In the genomic region with DNA sequence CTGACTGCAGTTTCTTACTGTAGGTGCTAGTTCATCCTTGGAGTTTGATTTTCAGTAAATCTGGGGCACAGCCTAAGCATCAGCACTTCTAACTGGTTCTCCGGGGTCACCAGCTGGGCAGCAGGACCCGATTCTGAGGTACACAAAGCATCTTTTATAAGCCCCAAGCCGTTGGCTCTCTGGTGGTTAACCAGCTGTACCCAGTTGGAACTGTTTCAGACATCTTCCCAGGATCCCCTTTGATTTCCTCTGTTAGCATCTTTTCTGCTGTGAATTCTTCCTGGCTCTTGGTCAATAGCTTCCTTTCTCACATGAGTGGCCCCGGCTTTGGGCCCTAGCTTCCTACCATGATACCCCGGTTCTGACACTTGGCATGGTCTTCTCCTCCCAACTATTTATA, we compare ENCODE assay signal across 26 mouse cellular contexts. TPM values are rescaled to one million over a fixed set of nuclear protein-coding genes. Genes with fewer than 3 reads are reported as not detected.
DNase-seq lines count a peak whose midpoint lies in the region; ATAC-seq lines count a peak whose summit lies in the region.
"Had no signal": no experiment of that assay in that cellular context is flagged by ENCODE, and none has a peak within 500 bp of the region (broad histone marks: within the 10 kb centered on the region; RNA-seq: fewer than 3 reads in every experiment).

No protein-coding gene starts in this region.

- 56% methylated on average over 5 of the region's 5 CpGs for WGBS in hindbrain, embryonic 14.5 days
- 86% methylated on average over 5 of the region's 5 CpGs for WGBS in hindbrain, embryonic 11.5 days

- no peak overlapping the region for H3K27ac ChIP-seq in hindbrain, embryonic 14.5 days
- no peak overlapping the region for H3K27ac ChIP-seq in hindbrain, embryonic 11.5 days (ENCODE audit: low read depth, low read length)
- H3K27ac ChIP-seq: embryonic facial prominence, embryonic 15.5 days; heart, adult 2 months; heart, embryonic 15.5 days; kidney, embryonic 15.5 days; liver, embryonic 12.5 days had no signal

- DNase-seq in hindbrain, embryonic 14.5 days (ENCODE audit: low spot score), result peak; percentile 25
- DNase-seq in hindbrain, embryonic 11.5 days (ENCODE audit: low spot score), result no peak
- peak; percentile 68 for DNase-seq in left cerebral cortex, postnatal 4 days
- no peak for DNase-seq in left cerebral cortex, adult 11 months (ENCODE audit: low spot score)
- DNase-seq in Muller cell, postnatal 12 days (ENCODE audit: inconsistent ontology term), result peak; percentile 81
- DNase-seq in brain, adult 2 months (ENCODE audit: low read depth, low spot score), result peak; percentile 52
- no peak for DNase-seq in adrenal gland, adult 18-20 months (ENCODE audit: low spot score in 2 of 2)
- DNase-seq: adrenal gland, adult 8-10 months; cerebellum, postnatal 25 days; gastrocnemius, postnatal 14 days; heart, adult 2 months; heart, postnatal 4 days; kidney, postnatal 4 days; lung, embryonic 14.5 days; lung, postnatal 36 days; thymus, postnatal 25 days had no signal

- no peak for ATAC-seq in hindbrain, embryonic 14.5 days (ENCODE audit: low FRiP score)
- no peak for ATAC-seq in hindbrain, embryonic 11.5 days (ENCODE audit: low FRiP score)
- ATAC-seq: intestine, embryonic 16.5 days; liver, embryonic 12.5 days had no signal

- H3K9me3 ChIP-seq in hindbrain, embryonic 14.5 days (ENCODE audit: control insufficient read depth, low read length), result no peaks in the 10 kb centered on the region
- no peaks in the 10 kb centered on the region for H3K9me3 ChIP-seq in hindbrain, embryonic 11.5 days (ENCODE audit: control insufficient read depth, low read length)
- H3K9me3 ChIP-seq: embryonic facial prominence, embryonic 15.5 days; heart, embryonic 15.5 days; kidney, embryonic 15.5 days; liver, embryonic 12.5 days had no signal

- no peaks in the 10 kb centered on the region for H3K27me3 ChIP-seq in hindbrain, embryonic 14.5 days (ENCODE audit: control insufficient read depth, insufficient read depth, low read length)
- no peaks in the 10 kb centered on the region for H3K27me3 ChIP-seq in hindbrain, embryonic 11.5 days (ENCODE audit: control insufficient read depth, insufficient read depth, low read length)
- H3K27me3 ChIP-seq: embryonic facial prominence, embryonic 15.5 days; heart, embryonic 15.5 days; kidney, embryonic 15.5 days; liver, embryonic 12.5 days had no signal

- H3K4me3 ChIP-seq in hindbrain, embryonic 14.5 days (replicated peaks; ENCODE audit: low read length), result no peak overlapping the region
- no peak overlapping the region for H3K4me3 ChIP-seq in hindbrain, embryonic 11.5 days (ENCODE audit: low read depth, low read length)
- H3K4me3 ChIP-seq: embryonic facial prominence, embryonic 15.5 days; heart, adult 2 months; heart, embryonic 15.5 days; kidney, embryonic 15.5 days; liver, embryonic 12.5 days had no signal

- 0 out of 2 replicates have a peak, but pooled peaks cover 3% of the 10 kb centered on the region for H3K4me1 ChIP-seq in hindbrain, embryonic 14.5 days (replicated peaks; ENCODE audit: control insufficient read depth, insufficient read depth, low read length)
- no peaks in the 10 kb centered on the region for H3K4me1 ChIP-seq in hindbrain, embryonic 11.5 days (replicated peaks; ENCODE audit: control insufficient read depth, insufficient read depth, low read length)
- H3K4me1 ChIP-seq: embryonic facial prominence, embryonic 15.5 days; heart, embryonic 15.5 days; liver, embryonic 12.5 days had no signal

- H3K9ac ChIP-seq in hindbrain, embryonic 14.5 days, result no peak overlapping the region
- no peak overlapping the region for H3K9ac ChIP-seq in hindbrain, embryonic 11.5 days (ENCODE audit: low read depth, low read length)
- H3K9ac ChIP-seq: embryonic facial prominence, embryonic 15.5 days; heart, embryonic 15.5 days; kidney, embryonic 15.5 days; liver, embryonic 12.5 days; lung, embryonic 14.5 days had no signal

- no peaks in the 10 kb centered on the region for H3K36me3 ChIP-seq in hindbrain, embryonic 14.5 days (replicated peaks; ENCODE audit: control insufficient read depth, insufficient read depth)
- H3K36me3 ChIP-seq in hindbrain, embryonic 11.5 days (ENCODE audit: control insufficient read depth, insufficient read depth, low read length), result no peaks in the 10 kb centered on the region
- H3K36me3 ChIP-seq: embryonic facial prominence, embryonic 15.5 days; heart, embryonic 15.5 days; kidney, embryonic 15.5 days; liver, embryonic 12.5 days had no signal

- H3K4me2 ChIP-seq in hindbrain, embryonic 14.5 days (replicated peaks), result no peak overlapping the region
- no peak overlapping the region for H3K4me2 ChIP-seq in hindbrain, embryonic 11.5 days (replicated peaks; ENCODE audit: low read depth, low read length)
- H3K4me2 ChIP-seq: embryonic facial prominence, embryonic 15.5 days; heart, embryonic 15.5 days; liver, embryonic 12.5 days; lung, embryonic 14.5 days had no signal

- intact Hi-C loops in left cerebral cortex, postnatal 4 days (cut with DNase I), result no loop called here

RNA-seq across cellular contexts. Expression of gene Ccdc121, which starts 26.6 kb away (rescaled TPM):
- 0.11 and 0.14 TPM in 2 replicates for polyA plus RNA-seq in hindbrain, embryonic 14.5 days (2014; fragmentation: Nextera tagmentation; extraction: Ambion mirVana)
- not detected in 2 replicates for polyA plus RNA-seq in hindbrain, embryonic 11.5 days (2014; fragmentation: Nextera tagmentation; extraction: Ambion mirVana)
- under 1 TPM in 1 of 2 experiments, not detected in 1; 0.44 TPM for total RNA-seq in left cerebral cortex, postnatal 4 days (2021)
- not detected for total RNA-seq in adrenal gland, adult 18-20 months (2021)
- total RNA-seq: gastrocnemius, postnatal 14 days; heart, adult 2 months; heart, postnatal 4 days; megakaryocyte-erythroid progenitor cell, adult 5-6 weeks; monocyte, adult 5-6 weeks; neutrophil, adult 5-6 weeks had no signal
- polyA plus RNA-seq: intestine, embryonic 16.5 days; liver, embryonic 12.5 days; small intestine, adult 2 months; testis, adult 2 months had no signal

Comparison
In these comparisons a context has a peak if more than half of its experiments do, and no peak if none do; other contexts are left out.
1. DNase-seq: peak in hindbrain, embryonic 14.5 days (single experiment), left cerebral cortex, postnatal 4 days (single experiment), Muller cell, postnatal 12 days (single experiment) and brain, adult 2 months (single experiment); none in hindbrain, embryonic 11.5 days (single experiment), left cerebral cortex, adult 11 months (single experiment) and adrenal gland, adult 18-20 months (0 of 2).